Mouse (Mus musculus) NIH3T3 (cell line): ENCODE measurements around the gene Evc.

Experiments
- DNase-seq: peaks from one replicate; pipeline ENCODE4 v3.0.0-alpha.2; 2012; ENCODE audit warnings: low read depth

Evc gene

GRCm38 (mm10) chr5:37336485-37337105, at the start of gene Evc:
Gene Evc (minus strand): TSS chr5:37336894.
- peak; percentile 87 for DNase-seq

GRCm38 (mm10) chr5:37383570-37383969, 46.9 kb upstream of the Evc start:
- DNase-seq = no peak

GRCm38 (mm10) chr5:37380641-37381040, 43.9 kb upstream of the Evc start:
- peak; percentile 87 for DNase-seq

- no peak for DNase-seq
Observed at GRCm38 (mm10) chr5:37377376-37377775, 40.7 kb upstream of the Evc start.

- no peak for DNase-seq
Observed at GRCm38 (mm10) chr5:37368796-37369195, 32.1 kb upstream of the Evc start.

GRCm38 (mm10) chr5:37365751-37366150, 29.1 kb upstream of the Evc start:
- peak; percentile 30 for DNase-seq

- DNase-seq = no peak
Observed at GRCm38 (mm10) chr5:37363284-37363683, 26.6 kb upstream of the Evc start.

GRCm38 (mm10) chr5:37362618-37363017, 25.9 kb upstream of the Evc start:
- DNase-seq = no peak

- DNase-seq = no peak
Observed at GRCm38 (mm10) chr5:37356027-37356426, 19.3 kb upstream of the Evc start.

GRCm38 (mm10) chr5:37354385-37354784, 17.7 kb upstream of the Evc start:
- DNase-seq = peak; percentile 85

- DNase-seq = peak; percentile 54
Observed at GRCm38 (mm10) chr5:37351791-37352190, 15.1 kb upstream of the Evc start.

- no peak for DNase-seq
Observed at GRCm38 (mm10) chr5:37343962-37344361, 7.3 kb upstream of the Evc start.

- DNase-seq = peak; percentile 89
Observed at GRCm38 (mm10) chr5:37338288-37338687, 1.6 kb upstream of the Evc start, which contains the start of gene Evc2. Gene Evc2 (plus strand): TSS chr5:37338499.

GRCm38 (mm10) chr5:37337696-37338095, 1.0 kb upstream of the Evc start:
- DNase-seq = peak; percentile 28

GRCm38 (mm10) chr5:37335061-37335460, 1.6 kb downstream of the Evc start:
- no peak for DNase-seq

GRCm38 (mm10) chr5:37332066-37332465, 4.6 kb downstream of the Evc start:
- DNase-seq = no peak

- DNase-seq = no peak
Observed at GRCm38 (mm10) chr5:37331133-37331505, 5.6 kb downstream of the Evc start.

- no peak for DNase-seq
Observed at GRCm38 (mm10) chr5:37330449-37331132, 6.1 kb downstream of the Evc start.

- no peak for DNase-seq
Observed at GRCm38 (mm10) chr5:37326675-37327074, 10.0 kb downstream of the Evc start.

- no peak for DNase-seq
Observed at GRCm38 (mm10) chr5:37320761-37321160, 15.9 kb downstream of the Evc start.

GRCm38 (mm10) chr5:37320174-37320573, 16.5 kb downstream of the Evc start:
- no peak for DNase-seq

- no peak for DNase-seq
Observed at GRCm38 (mm10) chr5:37318715-37319114, 18.0 kb downstream of the Evc start.

- DNase-seq = no peak
Observed at GRCm38 (mm10) chr5:37312980-37313722, 23.5 kb downstream of the Evc start.
